Mouse (Mus musculus): Measurements from ENCODE around the gene Adgrg7. TPM values are rescaled to one million over a fixed set of nuclear protein-coding genes. Genes with fewer than 3 reads are reported as not detected.

Adgrg7 gene
- not detected in 2 replicates for polyA plus RNA-seq (2021; fragmentation: Nextera tagmentation)
- long read RNA-seq, experiment 1: 0 reads
- long read RNA-seq, experiment 2: 0 reads

GRCm38 (mm10) chr16:56795481-56796139 is at the start of gene Adgrg7:
Adgrg7 (minus strand) TSS chr16:56795855.

GRCm38 (mm10) chr16:56717224-56718200 is 78.1 kb downstream of the Adgrg7 start, which contains the start of gene Tfg:
Tfg (minus strand) TSS chr16:56717450.

Other genes starting within 250 kb of the Adgrg7 start
- gene Tfg, start 78.4 kb downstream of the Adgrg7 start, polyA plus RNA-seq (2021; fragmentation: Nextera tagmentation): 83.8 and 90.6 TPM in 2 replicates
- 0.85 and 1.4 TPM in 2 replicates for gene Tmem45a, start 90.3 kb upstream of the Adgrg7 start, polyA plus RNA-seq (2021; fragmentation: Nextera tagmentation)
- 2.1 and 2.9 TPM in 2 replicates for gene Lnp1, start 132.2 kb upstream of the Adgrg7 start, polyA plus RNA-seq (2021; fragmentation: Nextera tagmentation)

Measured in layer of hippocampus, adult 6 months (tissue).